Mouse (Mus musculus): ENCODE measurements at regions not wholly inside any gene's neighbourhood (a gene's known extent, or its start where the extent isn't known, plus 50 kb on each side); places are given as distances from the start of the nearest gene placed in this dataset.

- ATAC-seq (replicated peaks; ENCODE audit: poor library complexity, severe bottlenecking), result peak; percentile 53
Observed at GRCm38 (mm10) chr2:46218336-46218957, 1101.3 kb upstream of the Zeb2 start.

GRCm38 (mm10) chr2:46199341-46199740, 1082.1 kb upstream of the Zeb2 start:
- ATAC-seq (replicated peaks; ENCODE audit: poor library complexity, severe bottlenecking), result no peak

GRCm38 (mm10) chr2:46187265-46187888, 1070.2 kb upstream of the Zeb2 start:
- no peak for ATAC-seq (replicated peaks; ENCODE audit: poor library complexity, severe bottlenecking)

GRCm38 (mm10) chr2:46183241-46183640, 1066.0 kb upstream of the Zeb2 start:
- ATAC-seq (replicated peaks; ENCODE audit: poor library complexity, severe bottlenecking), result no peak

- no peak for ATAC-seq (replicated peaks; ENCODE audit: poor library complexity, severe bottlenecking)
Observed at GRCm38 (mm10) chr2:46179741-46180140, 1062.5 kb upstream of the Zeb2 start.

GRCm38 (mm10) chr2:46168488-46168887, 1051.3 kb upstream of the Zeb2 start:
- ATAC-seq (replicated peaks; ENCODE audit: poor library complexity, severe bottlenecking), result peak; percentile 37

GRCm38 (mm10) chr2:46149848-46150247, 1032.7 kb upstream of the Zeb2 start:
- ATAC-seq (replicated peaks; ENCODE audit: poor library complexity, severe bottlenecking), result peak; percentile 100

- ATAC-seq (replicated peaks; ENCODE audit: poor library complexity, severe bottlenecking), result peak; percentile 52
Observed at GRCm38 (mm10) chr2:46119871-46120270, 1002.7 kb upstream of the Zeb2 start.

GRCm38 (mm10) chr2:46106991-46107390, 989.8 kb upstream of the Zeb2 start:
- ATAC-seq (replicated peaks; ENCODE audit: poor library complexity, severe bottlenecking), result no peak

- ATAC-seq (replicated peaks; ENCODE audit: poor library complexity, severe bottlenecking), result no peak
Observed at GRCm38 (mm10) chr2:46065034-46065802, 948.0 kb upstream of the Zeb2 start.

GRCm38 (mm10) chr2:46055729-46056128, 938.5 kb upstream of the Zeb2 start:
- no peak for ATAC-seq (replicated peaks; ENCODE audit: poor library complexity, severe bottlenecking)

- no peak for ATAC-seq (replicated peaks; ENCODE audit: poor library complexity, severe bottlenecking)
Observed at GRCm38 (mm10) chr2:46054902-46055301, 937.7 kb upstream of the Zeb2 start.

GRCm38 (mm10) chr2:46021854-46022253, 904.7 kb upstream of the Zeb2 start:
- no peak for ATAC-seq (replicated peaks; ENCODE audit: poor library complexity, severe bottlenecking)

- ATAC-seq (replicated peaks; ENCODE audit: poor library complexity, severe bottlenecking), result no peak
Observed at GRCm38 (mm10) chr2:46013771-46014269, 896.6 kb upstream of the Zeb2 start.

GRCm38 (mm10) chr2:46012716-46013115, 895.5 kb upstream of the Zeb2 start:
- ATAC-seq (replicated peaks; ENCODE audit: poor library complexity, severe bottlenecking), result peak; percentile 56

- peak; percentile 76 for ATAC-seq (replicated peaks; ENCODE audit: poor library complexity, severe bottlenecking)
Observed at GRCm38 (mm10) chr2:45975157-45975556, 858.0 kb upstream of the Zeb2 start.

- no peak for ATAC-seq (replicated peaks; ENCODE audit: poor library complexity, severe bottlenecking)
Observed at GRCm38 (mm10) chr2:45968635-45969034, 851.4 kb upstream of the Zeb2 start.

- no peak for ATAC-seq (replicated peaks; ENCODE audit: poor library complexity, severe bottlenecking)
Observed at GRCm38 (mm10) chr2:45956792-45957330, 839.7 kb upstream of the Zeb2 start.

GRCm38 (mm10) chr2:45948758-45949157, 831.6 kb upstream of the Zeb2 start:
- no peak for ATAC-seq (replicated peaks; ENCODE audit: poor library complexity, severe bottlenecking)

GRCm38 (mm10) chr2:45925791-45926480, 808.7 kb upstream of the Zeb2 start:
- no peak for ATAC-seq (replicated peaks; ENCODE audit: poor library complexity, severe bottlenecking)

Data from granulocyte monocyte progenitor cell, adult 5-6 weeks (primary cell).